Mouse (Mus musculus) NIH3T3 (cell line): ENCODE data around the gene Plch2.
A peak's percentile ranks its signal among the peaks of the same experiment; 100 is the strongest.

ENCODE experiments used
- DNase-seq: peaks from one replicate; pipeline ENCODE4 v3.0.0-alpha.2; 2012; ENCODE audit warnings: low read depth

The Plch2 gene

DNA sequence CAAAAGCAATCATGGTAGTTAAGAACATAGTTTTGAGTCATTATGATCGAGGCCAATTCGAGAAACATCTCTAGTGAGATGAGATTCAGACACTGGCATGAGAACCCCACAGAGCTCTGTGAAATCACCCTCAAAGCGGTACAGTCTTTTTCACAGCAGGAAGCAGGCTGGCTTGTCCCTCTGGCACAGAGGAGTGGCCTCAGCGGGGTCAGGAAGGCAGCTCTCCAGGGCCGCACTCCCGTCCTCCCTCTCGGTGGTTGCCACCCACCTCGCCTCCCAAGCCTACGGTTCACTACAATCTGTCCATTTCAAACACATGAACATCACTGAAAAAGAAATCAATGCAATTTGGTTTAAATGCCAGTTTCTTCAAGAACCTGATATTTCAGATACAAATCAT lies 17.8 kb upstream of the Plch2 start:
- no peak for DNase-seq

GRCm38 (mm10) chr4:155070921-155071320 lies 14.3 kb upstream of the Plch2 start:
- DNase-seq = no peak

- DNase-seq = no peak
These were observed 13.6 kb upstream of the Plch2 start for GRCm38 (mm10) chr4:155070199-155070598.

DNA sequence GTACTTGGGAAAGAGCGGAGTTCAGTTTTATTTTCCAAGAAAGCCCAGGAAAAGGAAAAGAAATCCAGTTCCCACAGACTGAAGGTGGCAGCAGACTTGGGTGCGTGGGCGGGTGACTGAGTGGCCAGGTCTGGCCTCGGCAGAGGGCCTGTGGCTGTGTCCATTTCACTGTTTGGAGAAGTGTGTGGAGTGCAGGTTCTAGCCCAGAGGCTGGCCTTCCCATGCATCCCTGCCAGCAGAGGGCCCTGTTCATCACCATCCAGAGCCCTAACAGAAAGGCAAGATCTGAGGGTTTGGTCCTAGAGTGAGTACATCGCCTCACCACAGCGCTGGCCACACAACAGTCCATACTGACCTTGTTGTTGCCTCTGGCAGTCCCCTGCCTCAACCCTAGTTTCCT lies 12.6 kb upstream of the Plch2 start:
- DNase-seq = peak; percentile 44

DNA sequence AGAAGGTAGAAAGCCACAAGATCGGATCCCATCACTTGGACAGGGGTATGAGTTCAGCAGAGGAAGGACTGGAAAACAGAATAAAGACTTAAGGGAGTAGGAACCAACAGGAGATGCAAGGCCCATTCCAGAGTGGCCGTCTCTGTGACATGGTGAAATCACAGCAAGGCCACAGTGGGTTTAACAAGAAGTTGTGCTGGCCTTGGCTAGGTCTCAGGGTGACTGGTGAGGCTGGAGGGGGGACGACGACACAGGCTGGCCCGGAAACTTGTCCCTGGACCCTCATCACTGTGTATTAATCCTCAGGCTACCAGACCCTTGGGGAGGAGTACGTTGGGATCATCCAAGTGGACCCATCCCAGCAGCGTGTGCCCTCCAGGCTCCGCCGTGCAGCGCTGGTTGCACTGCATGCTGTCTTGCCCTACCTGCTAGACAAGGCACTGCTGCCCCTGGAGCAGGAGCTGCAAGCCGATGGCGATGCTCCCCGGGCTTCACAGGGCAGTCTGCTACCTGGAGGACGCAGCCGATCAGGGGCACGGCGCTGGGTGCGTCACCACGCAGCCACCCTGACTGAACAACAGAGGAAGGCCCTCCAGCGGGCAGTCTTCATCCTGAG lies 11.9 kb upstream of the Plch2 start:
- no peak for DNase-seq

- peak; percentile 98 for DNase-seq
These were observed 10.4 kb upstream of the Plch2 start, which contains the start of gene Pex10 for GRCm38 (mm10) chr4:155066834-155067522. Gene Pex10 (plus strand): TSS chr4:155067016.

DNA sequence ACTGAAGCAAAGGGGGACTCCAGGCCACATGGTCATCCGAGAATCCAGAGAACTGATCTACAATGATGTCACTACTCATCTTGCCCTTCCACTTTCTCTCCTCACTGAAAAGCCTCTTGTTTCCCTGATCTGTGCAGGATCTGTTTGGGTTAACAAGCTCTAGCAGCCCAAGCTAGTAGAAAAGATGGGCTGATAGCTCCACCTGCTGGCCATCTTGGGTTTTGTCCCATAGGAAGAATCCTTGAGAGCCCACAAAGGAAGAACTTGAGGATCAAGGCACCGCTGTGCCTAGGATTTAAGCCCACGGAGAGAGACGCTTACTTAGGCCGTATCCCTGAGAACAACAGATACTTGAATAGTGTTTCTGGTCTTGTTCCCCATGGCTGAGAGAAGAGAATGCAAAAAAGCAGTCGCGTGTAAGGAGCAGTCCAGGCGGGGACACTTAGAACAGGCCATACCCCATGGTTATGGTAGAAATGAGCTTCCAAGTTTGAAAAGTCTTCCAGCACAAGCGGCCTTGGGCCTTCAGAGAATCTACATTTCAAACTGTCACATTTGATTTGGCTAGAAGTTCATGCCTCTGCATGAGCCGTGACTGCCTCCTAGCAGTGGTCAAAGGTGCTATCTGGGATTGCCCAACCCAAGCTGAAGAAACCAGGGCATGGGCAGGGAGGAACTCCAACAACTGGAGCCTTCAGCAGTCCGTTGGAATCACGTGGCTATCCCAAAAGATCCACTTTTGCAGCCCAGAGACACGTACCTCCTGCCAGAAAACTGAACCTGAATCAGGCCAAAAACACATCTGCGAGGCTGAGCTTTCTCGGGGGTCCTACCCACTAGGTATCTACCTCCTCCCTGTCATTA lies 9.6 kb upstream of the Plch2 start:
- peak; percentile 95 for DNase-seq

- no peak for DNase-seq
These were observed 7.9 kb upstream of the Plch2 start for GRCm38 (mm10) chr4:155064474-155064873.

- no peak for DNase-seq
These were observed 7.3 kb upstream of the Plch2 start for GRCm38 (mm10) chr4:155063895-155064294.

GRCm38 (mm10) chr4:155058325-155058724 lies 1.7 kb upstream of the Plch2 start:
- no peak for DNase-seq

GRCm38 (mm10) chr4:155050116-155050515 lies 6.5 kb downstream of the Plch2 start:
- DNase-seq = no peak

DNA sequence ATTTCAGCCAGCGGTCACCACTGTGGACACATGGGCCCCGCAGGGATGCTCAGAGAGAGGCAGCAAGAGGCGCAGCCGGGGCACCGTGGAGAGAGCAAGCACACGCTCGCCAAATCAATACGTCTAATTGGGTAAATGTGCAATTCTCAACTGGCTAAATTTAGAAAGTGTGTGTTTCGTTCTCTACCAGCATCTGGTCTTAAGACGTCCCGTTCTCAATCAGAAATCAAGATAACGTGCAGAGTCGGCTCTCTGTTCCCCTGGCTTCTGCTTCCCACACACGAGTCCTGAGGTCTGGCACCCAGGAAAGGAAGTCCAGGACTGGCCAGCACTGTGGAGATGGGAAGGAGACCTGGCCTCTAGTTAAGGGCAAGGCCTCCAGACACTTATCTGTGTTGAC lies 9.9 kb downstream of the Plch2 start:
- no peak for DNase-seq

- DNase-seq = no peak
These were observed 13.3 kb downstream of the Plch2 start for GRCm38 (mm10) chr4:155043289-155043625.

DNA sequence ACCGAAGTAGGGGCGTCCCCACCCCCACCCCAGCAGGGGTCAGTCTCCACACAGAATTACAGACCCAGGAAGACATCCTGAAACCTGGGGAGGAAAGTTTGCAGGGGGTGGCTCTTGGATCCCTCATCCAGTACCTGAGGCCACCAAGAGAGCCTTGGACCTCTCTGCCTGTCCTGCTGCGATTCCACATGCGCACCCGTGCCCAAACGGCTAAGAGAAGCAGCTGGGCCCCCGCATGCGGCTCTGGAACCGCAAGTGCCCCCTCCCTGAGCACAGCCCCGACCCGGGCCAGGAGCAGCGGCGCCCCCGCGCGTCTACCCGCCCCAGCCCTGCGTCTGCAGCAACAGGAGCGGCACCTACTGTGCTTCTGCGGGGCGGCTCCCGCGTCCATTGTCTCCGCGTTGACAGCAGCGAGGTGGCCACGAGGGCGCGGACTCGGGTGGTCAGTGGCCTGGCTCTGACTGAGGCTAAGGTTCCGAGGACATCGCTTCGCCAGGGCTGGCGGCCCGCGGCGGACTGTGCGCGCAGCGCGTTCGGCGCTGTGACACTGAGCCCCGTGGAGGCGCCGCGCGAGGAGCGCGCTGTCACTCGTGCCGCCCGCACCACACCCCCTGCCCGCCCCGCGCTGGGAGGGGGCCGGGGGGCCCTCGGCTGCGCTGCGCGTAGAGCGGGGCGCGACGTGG lies 13.8 kb downstream of the Plch2 start:
- DNase-seq = no peak

GRCm38 (mm10) chr4:155040696-155041095 lies 15.9 kb downstream of the Plch2 start:
- DNase-seq = no peak

- DNase-seq = no peak
These were observed 16.4 kb downstream of the Plch2 start for GRCm38 (mm10) chr4:155040197-155040596.

DNA sequence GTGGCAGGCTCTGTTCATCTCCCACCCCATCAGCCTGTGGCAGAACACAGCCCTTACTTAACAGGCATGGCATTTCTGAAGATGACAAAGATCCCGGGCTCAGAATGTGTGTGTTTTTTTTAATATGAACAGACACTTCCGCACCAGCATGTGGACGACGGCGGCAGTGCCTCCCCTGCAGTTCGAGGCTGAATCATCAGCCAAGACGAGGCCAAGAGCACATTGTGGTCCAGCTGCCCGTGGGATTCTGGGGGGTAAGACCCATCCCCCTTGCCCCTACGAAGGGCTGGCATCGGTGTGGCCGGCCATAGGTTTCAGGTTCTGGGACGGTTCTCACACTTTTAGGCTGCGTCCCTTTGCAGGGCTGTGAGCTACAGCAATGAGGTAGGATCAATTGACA lies 21.8 kb downstream of the Plch2 start:
- DNase-seq = no peak

DNA sequence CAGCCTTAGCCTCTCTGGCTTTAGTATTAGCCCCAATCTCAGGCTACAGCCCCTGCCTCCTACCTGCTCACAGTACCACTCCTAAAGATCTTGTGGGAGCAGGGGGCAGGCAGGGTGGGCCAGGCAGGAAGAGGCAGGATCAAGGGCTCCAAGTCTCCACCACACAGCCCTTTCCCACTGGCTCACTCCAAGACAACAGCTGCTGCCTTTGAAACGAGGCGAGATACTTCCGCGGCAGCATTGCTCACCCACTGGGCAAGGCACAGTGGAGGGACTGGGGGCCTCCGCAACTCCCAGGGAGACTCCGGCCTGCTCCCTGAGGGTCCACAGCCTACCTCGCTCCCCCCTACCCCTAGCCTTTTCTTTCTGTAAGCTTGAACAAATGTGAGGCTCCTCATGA lies 22.4 kb downstream of the Plch2 start:
- no peak for DNase-seq

- no peak for DNase-seq
These were observed 23.5 kb downstream of the Plch2 start for GRCm38 (mm10) chr4:155033115-155033514.

DNA sequence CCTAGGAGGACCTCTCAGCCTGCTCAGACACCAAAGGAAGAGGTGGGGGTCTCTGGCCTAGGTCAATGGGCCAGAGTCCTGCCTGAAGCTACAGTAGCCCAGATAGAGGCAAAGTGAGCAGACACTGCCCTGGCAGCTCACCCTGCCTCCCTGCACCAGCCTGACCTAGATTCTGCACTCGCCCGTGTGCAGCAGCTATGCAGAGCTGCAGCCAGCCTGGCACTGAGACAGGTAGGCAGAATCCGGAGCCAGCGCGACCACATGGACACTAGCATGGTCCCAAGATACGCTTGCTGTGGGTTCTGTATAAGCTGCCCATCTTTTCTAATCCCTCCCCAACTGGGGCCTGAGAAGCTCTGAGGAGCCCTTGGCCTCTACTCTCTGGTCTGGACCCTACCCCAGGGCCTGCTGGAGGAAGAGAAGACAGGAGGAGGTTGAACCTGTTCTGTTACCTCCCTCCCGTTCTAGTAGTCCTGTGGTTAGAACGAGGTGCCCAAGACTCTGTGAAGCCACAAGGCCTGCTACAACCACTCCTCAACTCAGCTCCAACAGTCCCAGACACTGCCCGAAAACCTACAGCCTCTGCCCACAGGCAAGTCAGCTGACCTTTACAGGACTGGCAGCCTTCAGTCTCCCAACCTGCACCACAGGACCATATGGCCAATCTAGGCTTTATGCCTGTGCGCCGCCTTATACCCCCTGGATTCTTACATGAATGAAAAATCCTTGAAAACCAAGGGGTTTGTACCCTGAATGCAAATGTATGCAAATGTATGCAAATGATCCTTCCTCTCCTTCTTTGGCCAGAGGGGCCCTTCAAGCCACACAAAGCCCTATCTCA lies 32.2 kb downstream of the Plch2 start:
- DNase-seq = no peak

DNA sequence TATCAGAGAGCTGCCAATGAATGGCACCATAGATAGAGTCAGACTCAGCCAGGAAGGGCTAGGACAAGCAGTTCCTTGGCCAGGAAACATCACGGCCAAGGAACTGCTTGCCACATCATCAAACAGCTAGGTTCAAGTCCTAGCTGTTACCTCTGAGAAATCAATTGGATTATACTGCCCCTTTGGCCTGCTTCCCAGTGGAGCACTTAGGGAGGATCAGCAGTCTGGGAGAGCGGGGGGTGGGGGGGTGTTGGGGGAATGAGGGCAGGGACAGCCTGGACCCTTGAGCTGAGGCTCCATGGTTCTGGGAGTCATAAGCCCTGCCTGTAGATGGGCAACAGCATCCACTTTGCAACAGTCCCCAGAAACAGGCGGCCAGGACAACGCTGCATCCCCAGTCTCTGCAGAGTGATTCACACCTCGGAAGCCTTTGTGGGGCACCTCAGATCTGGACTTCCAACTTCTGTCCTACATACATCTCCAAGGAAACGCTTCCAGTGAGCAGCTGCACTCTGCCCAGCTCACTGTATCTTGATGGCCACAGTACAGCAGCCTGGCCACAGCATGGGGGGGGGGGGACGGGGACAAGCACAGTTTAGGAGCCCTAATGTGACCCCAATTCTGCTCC lies 34.2 kb downstream of the Plch2 start:
- no peak for DNase-seq
